Mouse (Mus musculus): Measurements from ENCODE around the gene Fgf2. TPM values are rescaled to one million over a fixed set of nuclear protein-coding genes. Genes with fewer than 3 reads are reported as not detected.

Fgf2 gene
- polyA plus RNA-seq, 1 experiment: 0.49 TPM

GRCm38 (mm10) chr3:37326627-37327026 lies 21.5 kb upstream of the Fgf2 start:
- Histone ChIP-seq H3K79me2 (ENCODE audit: control insufficient read depth, insufficient read depth) (no peaks in the 10 kb centered on the region), H3K79me3 (ENCODE audit: low read depth) (no peaks in the 10 kb centered on the region), H3K36me3 (ENCODE audit: control insufficient read depth, insufficient read depth) (no peaks in the 10 kb centered on the region), H3K4me3 (ENCODE audit: insufficient read depth, poor library complexity, severe bottlenecking) (no peak overlapping the region), H3ac (ENCODE audit: control insufficient read depth, insufficient read length, low read depth) (no peak overlapping the region), H3K27me3 (ENCODE audit: control insufficient read depth, insufficient read depth, insufficient read length) (no peaks in the 10 kb centered on the region)
- TF ChIP-seq FOSL1 (IDR thresholded peaks at IDR 0.05; ENCODE audit: insufficient read depth, low read length, poor library complexity, severe bottlenecking) (no peak), USF1 (IDR thresholded peaks at IDR 0.05; ENCODE audit: low read depth) (no peak), MYOD1 (IDR thresholded peaks at IDR 0.05; ENCODE audit: control insufficient read depth, insufficient read length, low read depth) (no peak), CEBPB (IDR thresholded peaks at IDR 0.05; ENCODE audit: low read depth) (no peak)

DNA sequence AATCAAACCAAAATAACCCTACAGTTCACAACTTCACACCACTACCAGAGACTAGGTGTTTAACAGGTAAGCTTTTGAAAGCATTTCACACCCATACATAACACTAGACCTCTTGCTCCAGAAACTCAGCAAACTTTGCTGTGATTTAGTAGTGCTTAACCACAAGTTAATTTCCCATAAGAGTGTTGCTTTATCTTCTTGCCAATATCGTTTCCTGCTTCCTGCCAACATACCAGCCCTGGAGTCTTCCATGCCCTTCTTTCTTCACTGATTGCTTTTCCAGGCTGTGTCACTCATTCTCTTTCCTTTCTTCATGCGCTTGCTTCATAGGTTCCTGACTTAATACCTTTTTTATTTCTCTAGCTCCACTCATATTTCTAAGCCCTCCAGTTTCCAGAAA lies 19.7 kb upstream of the Fgf2 start:
- Histone ChIP-seq H3K27me3 (ENCODE audit: control insufficient read depth, insufficient read depth, insufficient read length) (no peaks in the 10 kb centered on the region), H3K4me3 (ENCODE audit: insufficient read depth, poor library complexity, severe bottlenecking) (no peak overlapping the region), H3K79me2 (ENCODE audit: control insufficient read depth, insufficient read depth) (no peaks in the 10 kb centered on the region)

DNA sequence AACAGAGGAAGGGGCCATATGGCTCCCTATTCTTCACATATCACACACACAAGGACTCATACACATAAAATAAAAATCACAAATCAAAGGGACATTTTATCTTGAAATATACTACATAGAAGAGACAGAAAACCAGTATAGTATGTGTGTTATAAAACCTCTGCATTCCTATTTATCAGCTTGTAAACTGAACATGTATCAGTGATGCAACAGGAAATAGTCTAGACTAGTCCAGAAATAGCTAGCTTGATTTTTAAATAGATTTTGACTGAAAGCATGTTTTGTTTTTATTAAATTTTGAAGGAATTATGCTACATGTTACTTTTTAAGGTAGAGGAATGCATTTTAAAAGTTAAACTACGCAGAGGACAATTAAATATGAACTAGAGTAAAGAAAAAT lies 18.2 kb upstream of the Fgf2 start:
- Histone ChIP-seq H3K79me2 (ENCODE audit: control insufficient read depth, insufficient read depth) (no peaks in the 10 kb centered on the region), H3K36me3 (ENCODE audit: control insufficient read depth, insufficient read depth) (no peaks in the 10 kb centered on the region), H3K79me3 (ENCODE audit: low read depth) (no peaks in the 10 kb centered on the region), H3K4me3 (ENCODE audit: insufficient read depth, poor library complexity, severe bottlenecking) (no peak overlapping the region), H3ac (ENCODE audit: control insufficient read depth, insufficient read length, low read depth) (no peak overlapping the region), H3K27me3 (ENCODE audit: control insufficient read depth, insufficient read depth, insufficient read length) (no peaks in the 10 kb centered on the region)
- TF ChIP-seq MYOD1 (IDR thresholded peaks at IDR 0.05; ENCODE audit: control insufficient read depth, insufficient read length, low read depth) (no peak), MAX (IDR thresholded peaks at IDR 0.05) (no peak), CTCF (IDR thresholded peaks at IDR 0.05; ENCODE audit: control insufficient read depth, insufficient read depth, insufficient read length) (no peak), USF1 (IDR thresholded peaks at IDR 0.05; ENCODE audit: low read depth) (no peak), CEBPB (IDR thresholded peaks at IDR 0.05; ENCODE audit: low read depth) (no peak), MYOG (IDR thresholded peaks at IDR 0.05; ENCODE audit: control insufficient read depth, extremely low read depth, insufficient read length) (no peak), FOSL1 (IDR thresholded peaks at IDR 0.05; ENCODE audit: insufficient read depth, low read length, poor library complexity, severe bottlenecking) (no peak)

More for the DNA sequence above, 19.7 kb upstream of the Fgf2 start:
- Histone ChIP-seq H3K79me3 (ENCODE audit: low read depth) (no peaks in the 10 kb centered on the region), H3K36me3 (ENCODE audit: control insufficient read depth, insufficient read depth) (no peaks in the 10 kb centered on the region), H3ac (ENCODE audit: control insufficient read depth, insufficient read length, low read depth) (no peak overlapping the region)
- TF ChIP-seq FOSL1 (IDR thresholded peaks at IDR 0.05; ENCODE audit: insufficient read depth, low read length, poor library complexity, severe bottlenecking): no peak
- no peak for TF ChIP-seq CEBPB (IDR thresholded peaks at IDR 0.05; ENCODE audit: low read depth)
- no peak for TF ChIP-seq MAX (IDR thresholded peaks at IDR 0.05)
- TF ChIP-seq MYOG (IDR thresholded peaks at IDR 0.05; ENCODE audit: control insufficient read depth, extremely low read depth, insufficient read length): no peak
- no peak for TF ChIP-seq CTCF (IDR thresholded peaks at IDR 0.05; ENCODE audit: control insufficient read depth, insufficient read depth, insufficient read length)
- TF ChIP-seq MYOD1 (IDR thresholded peaks at IDR 0.05; ENCODE audit: control insufficient read depth, insufficient read length, low read depth): no peak
- TF ChIP-seq USF1 (IDR thresholded peaks at IDR 0.05; ENCODE audit: low read depth): no peak

- H3K4me3 ChIP-seq (ENCODE audit: insufficient read depth, poor library complexity, severe bottlenecking): no peak overlapping the region
- H3K36me3 ChIP-seq (ENCODE audit: control insufficient read depth, insufficient read depth): no peaks in the 10 kb centered on the region
Measured at GRCm38 (mm10) chr3:37331999-37332449, 16.1 kb upstream of the Fgf2 start.

GRCm38 (mm10) chr3:37334053-37334452 lies 14.1 kb upstream of the Fgf2 start:
- no peaks in the 10 kb centered on the region for H3K79me2 ChIP-seq (ENCODE audit: control insufficient read depth, insufficient read depth)
- H3K4me3 ChIP-seq (ENCODE audit: insufficient read depth, poor library complexity, severe bottlenecking): no peak overlapping the region
- H3K27me3 ChIP-seq (ENCODE audit: control insufficient read depth, insufficient read depth, insufficient read length): no peaks in the 10 kb centered on the region
- H3ac ChIP-seq (ENCODE audit: control insufficient read depth, insufficient read length, low read depth): no peak overlapping the region
- no peaks in the 10 kb centered on the region for H3K36me3 ChIP-seq (ENCODE audit: control insufficient read depth, insufficient read depth)
- H3K79me3 ChIP-seq (ENCODE audit: low read depth): no peaks in the 10 kb centered on the region
- no peak for TF ChIP-seq FOSL1 (IDR thresholded peaks at IDR 0.05; ENCODE audit: insufficient read depth, low read length, poor library complexity, severe bottlenecking)
- TF ChIP-seq USF1 (IDR thresholded peaks at IDR 0.05; ENCODE audit: low read depth): no peak
- TF ChIP-seq MYOD1 (IDR thresholded peaks at IDR 0.05; ENCODE audit: control insufficient read depth, insufficient read length, low read depth): no peak
- TF ChIP-seq MAX (IDR thresholded peaks at IDR 0.05): no peak
- TF ChIP-seq CEBPB (IDR thresholded peaks at IDR 0.05; ENCODE audit: low read depth): no peak
- no peak for TF ChIP-seq CTCF (IDR thresholded peaks at IDR 0.05; ENCODE audit: control insufficient read depth, insufficient read depth, insufficient read length)
- no peak for TF ChIP-seq MYOG (IDR thresholded peaks at IDR 0.05; ENCODE audit: control insufficient read depth, extremely low read depth, insufficient read length)

More at GRCm38 (mm10) chr3:37331999-37332449, 16.1 kb upstream of the Fgf2 start:
- Histone ChIP-seq H3K79me2 (ENCODE audit: control insufficient read depth, insufficient read depth) (no peaks in the 10 kb centered on the region), H3K27me3 (ENCODE audit: control insufficient read depth, insufficient read depth, insufficient read length) (no peaks in the 10 kb centered on the region), H3ac (ENCODE audit: control insufficient read depth, insufficient read length, low read depth) (no peak overlapping the region), H3K79me3 (ENCODE audit: low read depth) (no peaks in the 10 kb centered on the region)
- TF ChIP-seq FOSL1 (IDR thresholded peaks at IDR 0.05; ENCODE audit: insufficient read depth, low read length, poor library complexity, severe bottlenecking) (no peak), CTCF (IDR thresholded peaks at IDR 0.05; ENCODE audit: control insufficient read depth, insufficient read depth, insufficient read length) (no peak), CEBPB (IDR thresholded peaks at IDR 0.05; ENCODE audit: low read depth) (no peak), MYOG (IDR thresholded peaks at IDR 0.05; ENCODE audit: control insufficient read depth, extremely low read depth, insufficient read length) (no peak), MYOD1 (IDR thresholded peaks at IDR 0.05; ENCODE audit: control insufficient read depth, insufficient read length, low read depth) (no peak), MAX (IDR thresholded peaks at IDR 0.05) (no peak)

DNA sequence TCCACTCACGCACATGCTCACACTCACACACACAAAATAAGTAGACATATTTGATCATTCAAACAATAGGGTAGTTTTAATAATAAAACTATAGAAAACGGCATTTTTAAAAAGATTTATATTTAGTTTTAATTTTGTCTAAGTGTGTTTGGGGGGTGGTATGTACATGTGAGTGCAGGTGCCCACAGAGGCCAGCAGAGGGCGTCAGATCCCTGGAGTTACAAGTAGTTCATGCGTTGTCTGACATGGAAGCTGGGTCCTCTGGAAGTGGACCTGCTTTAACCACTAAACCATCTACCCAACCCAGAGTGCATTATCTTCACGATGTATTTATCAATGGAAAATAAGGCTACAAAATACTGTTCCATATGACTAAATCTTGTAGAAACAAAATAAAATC lies 7.0 kb upstream of the Fgf2 start:
- no peak overlapping the region for H3K4me3 ChIP-seq (ENCODE audit: insufficient read depth, poor library complexity, severe bottlenecking)
- no peaks in the 10 kb centered on the region for H3K79me2 ChIP-seq (ENCODE audit: control insufficient read depth, insufficient read depth)
- no peak overlapping the region for H3ac ChIP-seq (ENCODE audit: control insufficient read depth, insufficient read length, low read depth)
- H3K79me3 ChIP-seq (ENCODE audit: low read depth): no peaks in the 10 kb centered on the region
- TF ChIP-seq CTCF (IDR thresholded peaks at IDR 0.05; ENCODE audit: control insufficient read depth, insufficient read depth, insufficient read length) (peak; percentile 33), FOSL1 (IDR thresholded peaks at IDR 0.05; ENCODE audit: insufficient read depth, low read length, poor library complexity, severe bottlenecking) (no peak)
- H3K27me3 ChIP-seq (ENCODE audit: control insufficient read depth, insufficient read depth, insufficient read length): no peaks in the 10 kb centered on the region
- no peaks in the 10 kb centered on the region for H3K36me3 ChIP-seq (ENCODE audit: control insufficient read depth, insufficient read depth)
